Mouse (Mus musculus): ENCODE data around the gene Psmg3. TPM values are rescaled to one million over a fixed set of nuclear protein-coding genes. Genes with fewer than 3 reads are reported as not detected.

Gene Psmg3
- total RNA-seq (2022): 10 to 100 TPM in 1 of 4 experiments, 1 to 10 TPM in 3; 7.0 to 10.6 (median 9.1) TPM

DNA sequence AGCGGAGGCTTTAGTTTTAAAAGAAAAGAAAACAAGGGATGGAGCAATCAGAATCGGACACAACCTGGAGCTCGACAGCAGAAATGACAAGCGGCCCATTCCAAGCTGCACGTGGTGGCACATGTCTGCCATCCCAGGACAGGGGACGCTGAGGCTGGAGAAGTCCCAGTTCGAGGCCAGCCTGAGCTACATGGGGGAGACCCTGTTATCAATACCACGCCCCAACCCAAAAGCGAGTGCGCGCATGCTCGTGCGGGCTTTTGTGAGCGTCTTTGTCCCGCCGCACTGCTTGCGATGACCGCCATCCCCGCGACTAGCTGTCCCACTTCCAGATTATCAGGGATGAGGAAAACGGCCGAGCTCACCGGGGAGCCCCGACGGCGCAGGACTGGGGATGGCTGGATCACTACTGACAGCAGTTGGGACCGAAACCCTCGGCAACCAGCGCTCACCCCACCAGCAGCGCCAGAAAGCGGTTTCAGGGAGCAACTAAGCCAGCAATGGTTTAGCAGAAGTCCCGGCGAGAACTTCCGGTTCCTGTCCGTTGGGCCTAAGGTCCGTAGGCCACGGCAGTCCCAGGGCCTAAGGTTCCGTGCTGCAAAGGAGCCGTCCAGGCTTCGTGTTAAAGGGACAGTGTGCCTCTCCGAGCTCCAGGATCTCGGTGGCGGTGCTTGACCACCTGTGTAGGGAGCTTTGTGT is at the start of gene Psmg3, which contains the start of gene Gm26938:
TSS of gene Psmg3 (minus strand) at position 529 of the 699 bp plus-strand sequence.
TSS of gene Gm26938 (minus strand) at position 51 of the 699 bp plus-strand sequence.
- peak; percentile 93 for DNase-seq (ENCODE audit: low spot score)

DNA sequence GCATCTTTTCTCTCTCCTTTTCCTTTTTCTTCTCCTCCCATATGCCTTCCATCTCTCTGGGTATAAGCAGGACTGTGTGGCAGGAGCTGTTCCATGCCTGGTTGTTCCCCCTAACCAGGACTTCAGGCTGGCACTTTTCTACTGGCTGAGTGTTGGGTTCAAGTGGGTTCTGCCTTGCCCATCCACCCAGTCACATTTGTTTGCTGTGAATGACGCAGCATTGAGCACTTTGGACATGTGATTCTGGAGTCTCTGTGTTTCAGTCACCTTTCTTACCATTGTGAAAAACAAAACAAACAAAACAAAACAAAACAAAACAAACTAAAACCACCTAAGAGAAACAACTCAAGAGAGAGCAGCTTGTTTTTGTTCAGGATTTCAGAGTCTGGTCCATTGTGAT is 44.8 kb upstream of the Psmg3 start:
- DNase-seq (ENCODE audit: low spot score): no peak

DNA sequence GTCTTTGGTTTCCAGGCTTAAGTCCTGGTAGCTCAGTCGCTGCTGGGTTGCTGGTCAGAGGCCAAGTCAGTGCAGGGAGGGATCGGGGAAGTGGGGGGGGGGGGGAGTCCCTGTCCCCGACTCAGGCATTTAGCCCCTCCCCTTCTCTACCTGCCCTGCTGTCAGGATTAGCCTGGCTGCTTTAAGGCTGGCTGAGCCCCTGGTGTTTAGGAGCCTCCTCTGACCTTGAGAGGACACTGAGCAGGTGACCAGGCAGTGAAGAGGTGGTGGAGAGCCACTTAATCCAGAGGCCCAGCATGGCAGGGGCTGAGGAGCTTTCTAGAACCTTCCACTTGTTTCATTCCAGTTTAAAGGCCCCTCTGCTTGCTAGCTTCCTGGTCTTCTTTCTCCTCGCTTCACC is 44.2 kb upstream of the Psmg3 start:
- no peak for DNase-seq (ENCODE audit: low spot score)

DNA sequence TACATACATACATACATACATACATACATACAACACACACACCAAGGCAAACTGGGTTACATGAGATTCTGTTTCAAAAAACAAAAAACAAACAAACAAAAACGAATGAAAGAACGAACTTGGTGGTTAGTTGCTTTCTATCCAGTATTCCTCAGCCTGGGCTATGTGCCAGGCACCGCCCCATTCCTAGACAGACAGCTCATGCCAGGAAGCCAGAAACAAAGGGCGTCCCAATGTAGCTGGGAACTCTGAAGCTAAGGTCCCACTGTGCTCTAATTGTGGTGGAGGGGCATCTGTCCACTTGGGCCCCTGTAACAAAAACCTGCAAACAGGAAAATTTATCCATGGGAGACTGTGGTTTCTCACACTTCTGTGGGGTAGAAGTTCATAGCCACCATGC is 36.1 kb upstream of the Psmg3 start:
- peak; percentile 42 for DNase-seq (ENCODE audit: low spot score)

DNA sequence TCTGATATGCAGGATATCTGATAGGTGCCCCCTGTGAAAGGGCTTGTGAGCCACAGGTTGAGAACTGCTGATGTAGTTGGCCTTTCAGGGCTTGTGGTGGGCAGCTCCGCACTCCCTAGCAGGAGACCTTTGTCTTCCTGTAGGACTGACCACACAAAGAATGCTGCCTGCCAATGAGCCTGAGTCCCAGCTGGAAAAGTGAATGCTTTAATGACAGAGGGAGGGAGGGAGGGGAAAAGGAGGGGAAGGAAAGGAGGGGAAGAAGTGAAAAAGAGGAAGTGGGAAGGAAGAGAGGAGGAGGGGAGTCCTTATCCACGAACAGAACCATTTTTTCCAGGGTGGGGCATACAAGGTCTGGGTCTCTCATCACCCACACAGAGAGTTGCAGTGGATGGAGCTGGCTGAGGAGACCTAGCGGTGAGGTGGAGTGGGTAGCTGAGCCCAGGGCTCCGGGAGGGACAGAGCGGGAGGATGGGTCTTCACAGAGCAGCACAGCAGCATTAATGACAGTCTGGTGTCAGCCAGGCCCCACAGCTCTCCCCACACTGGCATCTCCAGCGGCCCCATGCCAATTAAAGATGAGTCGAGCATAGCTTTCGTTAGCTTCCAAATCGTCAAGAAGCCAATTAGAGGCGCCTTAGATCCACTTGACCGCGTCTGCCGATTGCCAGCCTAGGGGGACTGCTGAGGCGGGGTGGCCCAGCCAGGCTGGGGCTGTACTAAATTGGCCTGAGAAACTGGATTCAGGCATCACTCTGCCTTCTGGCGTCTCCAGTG is 33.8 kb upstream of the Psmg3 start:
- DNase-seq (ENCODE audit: low spot score): no peak

DNA sequence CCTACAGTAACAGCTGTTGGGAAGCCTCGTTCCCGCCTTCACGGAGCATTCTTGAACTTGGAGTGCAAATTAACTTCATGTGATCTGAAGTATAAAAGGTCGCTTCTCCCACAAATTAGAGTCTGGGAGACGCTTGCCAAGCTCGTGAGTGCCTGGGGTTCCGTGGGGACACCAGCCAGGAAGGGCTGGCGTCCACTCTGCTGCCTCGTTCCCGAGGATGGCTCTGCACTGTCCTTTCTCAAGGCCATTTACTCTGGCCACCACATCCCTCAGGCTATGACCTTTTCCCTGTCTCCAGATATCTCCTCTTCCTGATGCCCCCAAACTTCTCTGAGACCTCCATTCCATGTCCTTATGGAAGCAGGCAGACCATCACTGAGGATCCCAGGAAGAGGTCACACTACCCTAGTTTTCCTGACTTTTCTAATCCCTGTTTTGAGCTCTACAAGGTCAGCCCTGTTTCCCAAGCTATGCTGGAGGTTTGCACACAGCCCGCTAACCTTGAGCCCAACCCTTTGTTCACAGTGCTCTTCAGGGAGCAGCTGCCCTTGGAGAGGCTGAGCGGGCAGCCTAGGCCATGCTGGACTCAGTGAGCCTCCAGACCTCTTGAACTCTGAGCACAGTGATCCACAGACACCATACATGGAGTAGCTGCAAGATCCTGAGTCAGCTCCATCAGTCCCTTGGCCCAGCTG is 23.1 kb upstream of the Psmg3 start:
- DNase-seq (ENCODE audit: low spot score): no peak

DNA sequence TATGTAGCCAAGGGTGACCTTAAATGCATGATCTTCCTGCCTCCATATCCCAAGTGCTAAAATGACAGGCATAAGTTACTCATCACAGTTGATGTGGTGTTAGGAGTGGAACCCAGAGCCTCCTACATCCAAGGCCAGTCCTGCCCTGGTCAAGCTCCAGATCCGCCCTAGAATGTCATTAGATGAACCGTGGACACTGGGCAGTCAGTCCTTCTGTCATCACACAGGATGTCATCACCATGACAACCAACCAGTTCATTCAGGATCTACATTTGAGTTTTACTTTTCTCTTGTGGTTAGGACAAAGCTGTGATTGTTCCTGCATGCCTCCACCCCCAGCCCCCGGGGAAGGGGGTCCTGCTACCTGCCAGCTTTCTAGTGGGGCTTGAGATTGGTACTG is 12.5 kb upstream of the Psmg3 start:
- no peak for DNase-seq (ENCODE audit: low spot score)

DNA sequence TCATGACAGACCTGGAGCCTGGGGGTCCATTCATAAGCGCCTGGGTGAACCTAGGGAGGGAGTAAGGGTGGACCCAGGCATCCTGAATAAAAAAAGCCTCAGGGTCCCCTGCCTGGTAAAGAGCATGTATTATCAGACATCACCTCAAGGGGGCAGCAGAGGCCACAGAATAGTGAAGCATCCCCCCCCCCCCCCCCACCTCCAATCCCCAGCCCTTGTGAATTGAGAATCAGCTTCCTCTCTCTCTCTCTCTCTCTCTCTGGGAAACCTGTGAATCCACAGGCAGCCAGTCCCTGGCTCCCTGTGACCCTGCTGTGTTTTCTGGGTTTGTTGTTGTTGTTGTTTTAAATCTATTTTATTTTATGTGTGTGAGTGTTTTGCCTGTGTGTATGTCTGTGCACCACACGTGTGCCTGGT is 11.8 kb upstream of the Psmg3 start:
- peak; percentile 69 for DNase-seq (ENCODE audit: low spot score)

DNA sequence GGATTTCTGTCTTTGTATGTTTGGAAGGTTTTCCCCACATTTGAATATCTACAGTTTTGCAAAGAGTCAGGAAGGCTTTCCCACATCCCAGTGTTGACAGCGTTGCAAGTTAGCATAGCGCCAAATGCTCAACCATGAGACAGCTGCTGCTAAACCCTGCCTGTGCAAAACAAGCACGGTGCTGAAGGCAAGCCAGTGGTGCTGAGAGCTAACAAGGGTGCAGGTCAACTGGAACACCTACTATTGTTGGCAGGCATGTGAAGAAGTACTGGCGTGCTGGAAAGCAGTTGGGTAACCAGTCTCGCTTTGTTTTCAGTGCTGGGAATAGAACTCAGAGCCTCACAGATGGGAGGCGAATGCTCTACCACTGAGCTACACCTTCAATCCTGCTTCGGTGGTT is 9.0 kb upstream of the Psmg3 start:
- no peak for DNase-seq (ENCODE audit: low spot score)

DNA sequence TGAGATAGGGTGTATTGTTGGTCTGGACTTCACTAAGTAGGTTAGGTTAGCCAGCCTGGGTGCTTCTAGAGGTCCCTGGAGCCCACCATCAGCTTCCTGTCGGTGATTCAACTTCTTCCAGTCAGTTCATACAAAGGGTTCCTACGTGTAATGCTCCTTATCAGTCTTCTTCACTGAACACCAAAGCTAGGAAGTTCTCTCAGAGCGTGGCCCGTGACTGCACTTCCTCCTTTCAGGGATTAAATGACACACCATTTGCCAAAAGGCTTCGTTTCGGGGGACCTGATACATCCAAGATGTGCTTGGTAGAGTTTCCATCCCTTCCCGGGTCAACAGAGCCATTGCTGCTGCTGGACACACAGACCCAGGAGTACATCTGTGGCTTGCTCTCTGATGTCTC is 5.4 kb upstream of the Psmg3 start:
- no peak for DNase-seq (ENCODE audit: low spot score)

DNA sequence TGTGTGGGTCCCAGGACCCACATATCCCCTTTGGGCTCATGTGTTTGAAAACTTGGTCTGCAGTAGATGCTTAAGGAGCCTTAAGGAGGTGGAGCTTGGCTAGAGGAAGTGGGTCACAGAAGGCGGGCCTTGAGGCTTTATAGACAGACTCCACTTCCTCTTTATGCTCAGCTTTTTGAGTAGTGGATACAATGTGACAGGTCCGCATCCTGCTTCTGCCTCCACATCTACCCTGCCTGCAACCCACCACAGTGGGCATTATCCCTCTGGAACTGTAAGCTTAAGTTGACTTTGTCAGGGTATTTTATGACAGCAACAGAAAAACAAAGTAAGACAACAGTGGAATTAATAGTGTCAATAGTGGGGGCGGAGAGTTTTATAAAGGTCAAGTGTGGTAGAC is 4.0 kb upstream of the Psmg3 start:
- DNase-seq (ENCODE audit: low spot score): no peak

DNA sequence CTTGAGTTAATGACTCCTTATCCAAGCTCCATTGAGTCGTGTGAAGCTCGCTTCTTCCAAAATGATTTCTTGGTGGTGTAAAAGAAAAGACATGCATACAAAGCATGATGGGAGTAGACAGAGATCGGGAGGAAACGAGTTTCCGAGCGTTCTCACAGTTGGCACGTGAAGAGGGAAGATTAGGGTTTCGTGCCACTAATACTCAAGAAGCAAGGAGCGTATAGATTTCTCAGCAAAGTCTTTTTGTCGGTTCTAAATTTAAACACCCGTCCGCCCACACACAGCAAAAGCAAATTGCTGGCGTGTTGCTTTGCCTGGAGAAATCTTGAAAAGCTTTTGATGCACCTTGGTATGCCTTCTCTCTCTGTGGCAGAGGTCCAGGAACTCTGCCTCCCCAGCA is 2.7 kb upstream of the Psmg3 start:
- DNase-seq (ENCODE audit: low spot score): no peak

DNA sequence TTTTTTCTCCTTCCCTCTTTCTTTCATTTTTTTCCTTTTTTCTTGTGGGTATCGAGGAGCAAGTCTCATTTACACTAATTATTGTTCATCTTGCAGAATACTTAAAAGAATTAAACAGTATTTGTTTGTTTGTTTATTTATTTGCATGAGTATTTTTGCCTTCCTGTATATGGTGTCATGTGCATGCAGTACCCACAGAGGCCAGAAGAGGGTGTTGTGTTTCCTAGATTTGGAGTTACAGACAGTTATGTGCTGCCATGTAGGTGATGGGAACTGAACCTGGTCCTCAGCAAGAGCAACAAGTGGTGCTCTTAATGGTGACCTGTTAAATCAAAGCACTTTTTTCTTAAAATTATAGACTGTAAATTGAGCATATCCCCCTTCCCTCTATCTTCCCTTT is 908 bp upstream of the Psmg3 start:
- no peak for DNase-seq (ENCODE audit: low spot score)

DNA sequence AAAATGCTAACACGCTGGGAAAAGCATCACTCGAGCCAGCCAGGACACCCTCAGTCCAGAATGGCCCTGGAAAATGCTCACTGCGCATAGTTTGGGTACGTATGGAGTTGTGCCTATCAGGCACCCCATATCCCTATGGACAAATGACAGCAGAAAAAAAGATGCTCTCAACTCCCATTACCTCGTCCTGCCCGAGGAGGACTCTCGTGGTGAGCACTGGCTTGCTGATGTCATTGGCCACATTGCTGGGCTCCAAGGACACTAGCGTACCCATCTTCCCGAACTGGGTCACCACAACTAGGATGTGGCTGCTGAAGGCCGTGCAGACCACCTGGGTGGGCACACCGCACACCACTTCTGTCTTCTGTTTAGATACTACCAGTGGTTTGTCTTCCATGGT is 738 bp downstream of the Psmg3 start:
- DNase-seq (ENCODE audit: low spot score): no peak

DNA sequence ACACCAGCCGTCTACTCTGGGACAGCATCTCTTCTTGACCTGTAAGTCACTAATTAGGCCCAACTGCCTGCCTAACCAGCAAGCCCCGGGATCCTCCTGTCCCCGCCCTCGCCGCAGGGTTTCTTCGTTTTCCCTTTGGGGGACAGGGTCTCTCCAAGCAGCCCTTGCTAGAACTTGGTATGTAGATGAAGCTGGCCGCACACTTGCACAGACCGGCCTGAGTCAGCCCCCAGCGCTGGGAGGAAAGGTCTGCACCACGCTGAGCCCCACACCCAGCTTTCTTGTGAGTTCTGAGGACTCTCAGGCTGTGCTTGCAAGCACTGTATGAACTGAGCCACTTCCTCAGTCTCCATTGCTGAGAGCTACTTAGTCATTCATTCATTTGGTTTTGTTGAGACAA is 2.2 kb downstream of the Psmg3 start:
- no peak for DNase-seq (ENCODE audit: low spot score)

DNA sequence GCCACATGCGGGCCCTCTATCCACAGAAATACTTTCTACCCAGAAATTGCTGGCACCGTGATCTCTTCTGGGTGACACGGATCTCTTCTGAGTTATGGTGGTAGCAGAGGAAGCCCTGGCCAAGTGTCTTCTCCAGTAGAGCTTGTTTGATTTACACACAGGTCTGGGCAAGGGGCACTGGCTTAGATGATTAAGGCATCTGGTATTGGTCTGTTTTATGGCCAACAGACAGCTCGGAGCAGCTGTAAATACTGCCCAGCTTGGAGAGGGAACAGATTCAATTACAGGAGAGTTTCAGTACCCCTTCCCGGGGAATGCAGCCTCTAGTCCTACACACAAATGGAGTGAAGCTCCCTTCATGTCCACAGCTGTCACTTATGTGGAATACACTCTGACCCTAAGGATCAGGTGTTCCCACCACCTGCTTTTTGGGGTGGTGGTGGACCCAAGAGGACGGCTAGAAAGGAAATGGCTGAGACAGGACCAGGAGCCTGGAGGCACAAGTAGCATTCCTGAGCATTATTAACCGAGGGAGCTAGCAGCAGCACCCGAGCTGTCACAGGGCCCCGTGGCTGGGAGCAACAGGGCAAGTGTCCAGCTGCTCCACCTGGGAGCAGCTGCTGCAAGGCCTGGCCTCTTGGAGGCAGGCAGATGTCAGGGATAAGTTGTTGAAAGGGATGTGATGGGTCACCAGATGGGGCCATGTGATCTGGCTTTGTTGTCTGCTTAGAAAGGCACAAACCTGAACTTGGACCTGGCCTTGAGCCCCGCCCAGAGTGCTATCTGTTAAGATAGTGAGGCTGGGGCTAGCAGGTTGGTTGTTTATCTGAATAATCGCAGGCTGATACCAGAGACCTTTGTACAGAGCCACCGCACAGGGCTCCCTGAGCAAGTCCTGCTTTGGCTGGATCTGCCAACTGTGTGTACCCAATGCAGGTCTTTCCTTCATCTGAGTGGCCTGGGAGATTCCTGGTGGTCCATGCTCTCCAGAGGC is 4.9 kb downstream of the Psmg3 start:
- no peak for DNase-seq (ENCODE audit: low spot score)

DNA sequence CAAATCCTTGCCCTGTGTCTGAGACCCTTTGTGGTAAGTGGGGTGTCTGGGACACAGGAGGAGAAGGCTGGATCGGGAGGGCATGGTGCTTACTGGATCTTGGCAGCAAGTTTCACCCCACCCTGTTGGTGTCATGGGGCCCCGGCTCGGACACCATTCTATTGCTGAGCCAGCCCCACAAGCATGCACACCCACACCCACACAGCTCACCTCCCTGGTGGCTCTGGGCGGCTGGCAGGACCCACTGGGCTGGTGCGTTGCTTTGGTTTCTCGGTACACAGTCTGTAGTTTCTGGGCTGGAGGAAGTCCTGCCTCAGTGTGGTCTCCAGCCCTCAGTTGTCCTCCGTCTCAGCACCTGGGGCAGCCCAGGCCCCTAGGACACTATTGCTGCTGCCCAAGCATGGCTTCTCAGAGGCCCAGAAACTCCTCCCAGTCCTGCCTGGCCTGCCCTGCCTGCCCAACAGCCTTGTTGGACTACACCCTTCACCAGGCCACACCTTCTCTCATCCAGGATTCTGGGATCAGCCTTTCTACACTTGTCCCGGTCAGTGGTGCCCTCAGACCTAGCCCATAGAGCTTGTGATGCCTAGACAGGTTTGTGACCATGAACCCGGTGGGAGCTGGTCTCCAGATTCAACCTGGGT is 7.0 kb downstream of the Psmg3 start, which contains the start of gene Tmem184a:
TSS of gene Tmem184a (minus strand) at position 380 of the 644 bp plus-strand sequence.
- DNase-seq (ENCODE audit: low spot score): no peak

DNA sequence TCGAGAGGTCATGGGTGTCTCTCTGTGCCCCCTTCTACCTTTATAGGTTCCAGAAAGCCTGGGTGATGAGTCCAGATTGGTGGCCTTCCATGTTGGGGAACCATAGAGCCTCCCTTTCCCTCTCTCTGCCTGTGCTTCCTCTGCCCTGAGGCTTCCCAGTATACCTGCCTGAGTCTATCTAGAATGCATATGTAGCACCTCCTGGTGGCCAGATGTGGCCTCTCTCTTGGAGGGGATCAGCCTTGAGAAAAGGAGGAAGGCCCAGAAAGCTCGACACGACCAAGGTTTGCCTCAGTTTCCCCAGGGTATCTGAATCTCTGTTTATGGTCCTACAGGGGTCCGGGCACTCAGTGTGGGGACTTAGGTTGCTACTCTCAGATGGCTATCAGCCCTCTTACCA is 7.9 kb downstream of the Psmg3 start:
- no peak for DNase-seq (ENCODE audit: low spot score)

DNA sequence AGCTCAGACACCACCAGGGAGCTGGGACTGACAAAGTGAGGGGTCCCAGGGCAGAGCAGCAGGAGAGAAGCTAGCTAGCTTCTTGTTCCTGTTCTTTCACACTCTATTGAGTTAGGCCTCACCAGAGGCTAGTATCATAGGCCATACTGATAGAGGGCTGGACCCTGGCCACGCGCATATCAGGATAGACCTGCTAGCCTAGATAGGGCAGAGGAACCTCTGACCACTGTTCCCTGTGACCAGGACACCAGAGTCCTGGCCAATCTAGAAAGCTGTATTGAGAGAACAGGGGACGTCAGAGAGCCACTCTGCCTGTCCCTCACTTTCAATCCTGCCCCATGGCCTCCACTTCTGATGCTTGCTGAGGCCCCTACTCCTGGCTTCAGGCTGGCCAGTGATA is 8.6 kb downstream of the Psmg3 start:
- DNase-seq (ENCODE audit: low spot score): no peak

DNA sequence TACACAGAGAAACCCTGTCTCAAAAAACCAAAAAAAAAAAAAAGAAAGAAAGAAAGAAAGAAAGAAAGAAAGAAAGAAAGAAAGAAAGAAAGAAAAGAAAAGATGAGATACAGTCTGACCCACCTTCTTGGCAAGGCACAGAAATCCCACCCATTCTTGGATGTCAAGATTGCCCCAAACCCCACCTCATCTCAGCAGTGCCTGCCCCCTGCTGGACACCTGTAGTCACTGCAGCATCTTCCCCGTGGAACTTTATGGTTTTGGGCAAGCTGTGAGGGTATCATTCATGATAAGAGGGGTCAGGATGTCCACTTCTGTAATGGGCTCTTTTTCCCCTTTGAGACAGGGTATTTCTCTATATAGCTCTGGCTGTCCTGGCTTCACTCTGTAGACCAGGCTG is 9.4 kb downstream of the Psmg3 start:
- no peak for DNase-seq (ENCODE audit: low spot score)

DNA sequence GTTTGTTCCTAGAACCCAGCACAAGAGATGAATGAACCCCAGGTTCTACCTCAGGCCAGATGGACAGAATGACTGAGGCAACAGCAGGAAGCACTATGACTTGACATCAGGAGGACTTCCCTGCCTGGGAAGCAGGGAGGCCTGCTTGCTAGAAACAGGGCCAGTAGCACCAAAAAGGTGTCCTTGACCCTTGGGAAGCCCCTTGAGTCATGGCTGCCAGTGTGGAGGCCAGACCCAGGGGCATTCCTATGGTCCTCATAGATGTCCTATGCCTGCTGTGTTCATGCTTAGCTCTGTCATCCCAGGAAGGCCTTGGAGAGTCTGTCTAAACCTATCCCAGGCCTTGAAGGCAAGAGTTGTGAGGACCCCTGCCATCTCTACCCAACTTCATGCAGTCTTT is 10.2 kb downstream of the Psmg3 start:
- no peak for DNase-seq (ENCODE audit: low spot score)

All from heart, adult 8-10 months (tissue).